Mouse (Mus musculus): ENCODE data around the gene Slitrk4.

Gene Slitrk4

DNA sequence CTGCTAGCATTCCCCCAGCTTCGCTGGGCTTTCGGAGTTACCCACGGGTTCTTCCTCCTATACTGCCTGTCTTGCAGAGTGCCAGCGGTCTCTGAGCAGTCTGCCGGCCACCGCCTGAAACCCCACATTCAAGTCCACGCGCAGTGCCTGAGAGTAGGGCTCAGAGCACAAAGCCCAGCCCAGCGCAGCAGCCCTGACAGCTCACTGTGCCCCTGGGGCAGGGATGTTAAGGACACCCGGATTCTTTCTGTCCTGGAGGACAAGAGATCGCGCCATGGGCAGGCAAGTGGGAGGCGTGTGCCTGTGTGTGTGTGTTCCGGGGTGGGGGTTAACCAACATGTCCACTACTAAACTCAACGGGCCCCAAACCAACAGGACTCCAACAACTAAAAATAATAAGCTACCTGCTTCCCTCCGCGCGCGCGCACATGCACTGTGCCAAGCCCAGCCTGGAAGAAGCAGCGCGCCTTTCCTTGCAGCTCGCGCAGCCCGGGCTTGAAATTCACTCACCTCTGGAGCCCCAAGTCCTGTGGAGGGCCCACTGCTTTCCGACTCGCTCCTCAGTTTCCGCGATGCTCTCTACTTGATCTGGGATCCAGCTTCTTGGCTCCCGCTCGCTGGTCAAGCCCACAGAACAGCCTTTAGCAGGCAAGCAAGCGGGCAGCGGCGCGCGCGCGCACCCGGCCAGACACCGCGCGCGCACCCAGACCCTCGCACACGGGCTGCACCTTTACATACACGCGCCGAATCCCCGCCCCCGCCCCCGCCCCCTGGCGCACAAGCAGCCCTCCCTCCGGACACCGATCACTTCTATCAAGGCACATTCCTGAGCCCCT, at the start of gene Slitrk4:
Slitrk4 (minus strand) TSS at position 707 of the 836 bp plus-strand sequence.
- DNase-seq (ENCODE audit: low read depth, low spot score): peak; percentile 30

DNA sequence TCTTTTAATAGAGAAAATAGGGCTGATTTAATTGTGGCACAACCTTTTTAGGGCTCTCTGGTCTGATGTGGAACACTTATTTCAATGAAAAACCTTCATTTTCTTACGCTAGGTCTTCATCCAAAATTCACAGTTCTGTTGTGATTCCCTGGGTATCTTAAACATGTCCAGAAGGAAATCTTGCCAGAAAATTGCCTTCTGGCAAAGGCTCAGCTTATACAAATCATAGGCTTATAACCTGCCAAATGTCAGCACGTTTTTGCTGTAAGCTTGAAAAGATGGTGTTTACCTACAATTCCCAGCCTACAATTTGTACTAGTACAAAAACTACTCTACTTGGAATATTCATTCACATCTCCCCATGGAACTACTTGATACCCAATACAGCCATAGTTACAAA, 42.7 kb upstream of the Slitrk4 start:
- no peak for DNase-seq (ENCODE audit: low read depth, low spot score)

DNA sequence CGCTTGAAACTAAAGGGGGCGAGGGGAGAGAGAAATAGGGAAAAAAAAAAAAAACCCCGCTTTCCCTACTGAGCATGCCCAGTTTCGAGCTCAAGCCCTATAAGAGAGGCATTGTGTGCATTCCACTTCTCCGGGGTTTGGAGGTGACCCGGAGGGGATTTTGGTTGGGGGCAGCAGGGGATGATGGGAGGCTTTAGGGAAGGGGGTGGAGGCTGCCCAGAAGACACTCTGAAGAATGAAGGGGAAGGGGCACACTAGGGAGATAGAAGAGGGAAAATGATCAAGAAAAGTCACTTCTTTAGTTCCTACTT, 1.1 kb upstream of the Slitrk4 start:
- peak; percentile 4 for DNase-seq (ENCODE audit: low read depth, low spot score)

DNA sequence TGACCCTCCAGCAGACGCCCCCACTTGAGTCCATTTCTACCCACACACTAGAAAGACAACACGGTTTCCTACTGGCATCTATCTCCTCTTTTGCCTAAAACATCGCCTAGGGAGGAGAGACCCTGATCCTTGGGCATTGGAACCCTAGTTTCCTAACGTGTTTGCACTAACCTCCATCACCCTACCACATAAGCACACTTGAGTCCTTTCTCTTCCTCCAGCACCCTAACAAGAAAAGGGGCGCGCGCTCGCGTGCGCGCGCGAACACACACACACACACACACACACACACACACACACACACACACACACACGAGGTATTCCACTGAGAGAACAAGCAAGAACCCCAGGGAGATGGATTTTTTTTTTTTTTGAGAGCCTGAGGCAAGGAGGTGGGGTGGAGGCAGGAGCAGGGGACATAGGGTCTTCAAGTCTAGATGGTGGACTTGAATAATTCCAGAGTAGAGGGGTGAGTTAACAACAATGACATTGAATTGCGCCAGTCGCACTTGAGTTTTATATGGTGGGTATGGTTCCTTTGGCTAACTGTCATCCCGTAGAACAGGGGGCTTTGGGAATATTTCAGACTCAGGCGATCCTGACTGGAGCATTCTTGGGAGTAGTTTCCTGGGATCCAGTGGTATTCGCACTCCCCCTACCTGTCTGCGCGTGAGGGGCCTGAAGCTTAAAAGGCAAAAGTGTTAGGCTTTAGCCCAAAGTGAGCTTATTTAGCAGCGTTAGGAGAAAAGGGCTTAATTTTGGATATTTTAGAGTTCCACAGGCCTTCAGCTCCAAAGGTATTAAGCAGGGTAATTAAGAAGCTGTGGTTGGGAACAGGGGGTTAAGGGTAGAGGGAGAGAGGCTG, 562 bp upstream of the Slitrk4 start:
- peak; percentile 1 for DNase-seq (ENCODE audit: low read depth, low spot score)

DNA sequence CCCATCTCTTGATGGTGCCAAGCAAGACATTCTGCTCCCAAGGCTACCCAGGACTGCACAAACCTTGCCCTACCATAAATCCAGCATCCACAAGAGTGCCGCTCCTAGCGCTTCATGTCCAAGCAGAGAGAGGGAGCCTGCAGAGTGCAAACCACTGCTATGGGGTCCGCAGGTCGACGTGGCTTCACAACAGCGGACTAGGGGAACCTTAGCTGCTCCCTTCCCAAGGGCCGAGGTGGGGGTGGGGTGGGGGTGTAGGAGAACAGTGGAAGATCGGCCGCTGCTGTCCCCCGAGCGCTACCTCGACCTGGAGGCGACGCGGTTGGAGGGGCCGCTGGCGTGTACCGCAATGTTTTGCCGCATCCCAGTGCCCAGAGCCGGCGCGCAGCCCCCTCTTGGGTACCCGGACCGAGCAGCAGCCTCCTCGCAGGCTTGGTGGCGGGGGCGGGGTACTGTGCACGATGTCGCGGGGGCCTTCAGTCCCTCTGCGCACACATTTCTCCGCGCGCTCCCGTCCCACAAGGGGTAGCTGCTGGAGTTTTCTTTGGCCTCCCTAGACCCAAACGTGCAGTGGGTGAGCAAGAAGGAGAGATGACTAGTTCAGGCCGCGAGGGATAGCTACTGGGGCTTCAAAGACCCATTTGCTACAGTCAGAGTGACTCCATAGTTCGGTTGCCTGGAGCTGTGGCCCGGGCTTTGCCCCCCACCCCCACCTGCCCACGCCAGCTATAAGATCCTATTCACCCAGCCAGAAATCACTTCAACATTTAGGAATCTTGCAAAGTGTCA, 1.1 kb downstream of the Slitrk4 start:
- peak; percentile 2 for DNase-seq (ENCODE audit: low read depth, low spot score)

DNA sequence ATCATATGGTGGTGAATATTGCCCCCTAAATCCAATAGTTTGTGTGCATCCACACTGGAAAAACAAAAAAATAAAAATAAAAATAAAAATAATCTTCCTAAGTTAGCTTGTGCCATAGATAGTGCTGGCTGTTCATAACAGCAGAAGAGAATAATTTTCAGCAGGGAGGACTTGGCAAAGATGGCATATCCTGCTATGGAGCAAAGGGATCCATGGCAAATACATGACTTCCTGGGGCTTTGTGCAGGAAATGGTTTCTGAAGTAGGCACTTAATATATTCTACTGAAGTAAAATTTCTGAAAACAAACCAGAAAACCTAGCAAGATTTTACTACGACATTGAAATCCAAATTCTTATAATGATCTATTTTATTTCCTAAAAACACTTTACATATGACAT, 13.3 kb downstream of the Slitrk4 start:
- no peak for DNase-seq (ENCODE audit: low read depth, low spot score)

All from ES-CJ7 (cell line).